Mouse (Mus musculus) gastrocnemius, postnatal 4 days (tissue): ENCODE results near the gene Slc3a1. TPM values are rescaled to one million over a fixed set of nuclear protein-coding genes. Genes with fewer than 3 reads are reported as not detected.

Source experiments
- DNase-seq, 2 experiments: peaks; one replicate each; pipeline ENCODE4 v3.0.0; 2021 to 2022; ENCODE audit warnings: low spot score in 2 of 2, mixed read lengths in 2 of 2
- total RNA-seq, 2 experiments: library from RNA; stranded (reverse); gene quantifications; 2 replicates each; pipeline ENCODE4 v1.2.3; 2021

The Slc3a1 gene
- total RNA-seq, 2 experiments from 2014 or later, result 0.22 to 0.26 TPM

DNA sequence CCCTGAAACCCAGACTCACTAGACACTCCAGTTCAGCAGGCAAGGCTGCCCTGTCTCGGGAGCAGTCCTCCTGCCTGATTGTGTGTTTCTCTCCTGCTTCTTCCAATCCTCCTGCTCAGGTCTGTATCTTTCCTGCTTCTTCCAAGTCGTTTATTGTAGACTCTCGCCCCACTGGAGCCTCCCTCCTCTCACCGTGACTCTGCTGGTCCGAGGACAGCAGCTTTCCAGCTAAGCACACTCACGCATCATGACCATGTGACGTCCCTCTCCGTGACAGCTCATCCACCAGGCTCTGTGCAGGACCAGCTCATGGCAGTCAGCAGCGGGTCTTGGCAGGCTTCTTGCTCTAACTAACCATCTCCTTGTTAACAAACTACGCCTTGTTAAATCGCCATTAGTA is 5.9 kb downstream of the Slc3a1 start:
- no peak for DNase-seq

DNA sequence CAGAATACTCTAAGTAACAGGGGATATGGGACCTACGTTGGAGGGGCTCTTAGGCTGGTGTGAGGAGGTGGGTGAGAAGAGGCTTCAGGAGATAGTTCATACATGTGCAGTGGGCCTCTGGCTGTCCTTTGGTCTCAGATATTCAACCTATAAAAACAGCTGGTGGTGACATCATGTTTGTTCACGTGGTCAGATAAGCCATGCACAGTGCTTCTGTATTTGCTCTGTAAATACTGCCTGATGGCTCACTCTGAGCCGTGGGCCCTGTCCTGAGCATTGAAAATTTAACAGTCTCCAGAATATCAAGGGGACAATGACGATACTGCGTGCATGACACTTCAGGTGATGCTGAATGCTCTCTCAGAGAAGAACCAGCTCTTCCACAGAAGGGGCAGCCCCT is 9.7 kb downstream of the Slc3a1 start:
- no peak for DNase-seq

DNA sequence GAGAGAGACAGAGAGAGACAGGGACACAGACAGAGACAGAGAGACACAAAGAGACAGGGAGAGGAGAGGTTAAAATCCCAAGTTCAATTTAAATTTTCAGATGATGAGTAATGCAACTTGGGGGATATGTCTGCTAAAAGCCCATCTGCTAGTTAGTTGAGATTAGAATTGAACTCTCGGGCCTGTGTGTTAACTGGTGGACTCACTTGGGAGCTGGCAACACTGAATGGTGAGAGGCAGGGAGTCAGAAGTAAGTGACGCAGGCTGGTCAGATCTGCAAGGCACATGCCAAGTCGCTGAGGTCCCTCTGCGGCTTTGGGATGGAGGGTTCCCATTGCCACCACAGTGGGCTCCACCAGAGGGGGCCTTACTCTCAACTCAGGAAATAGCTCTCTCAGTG is 10.1 kb downstream of the Slc3a1 start:
- no peak for DNase-seq

DNA sequence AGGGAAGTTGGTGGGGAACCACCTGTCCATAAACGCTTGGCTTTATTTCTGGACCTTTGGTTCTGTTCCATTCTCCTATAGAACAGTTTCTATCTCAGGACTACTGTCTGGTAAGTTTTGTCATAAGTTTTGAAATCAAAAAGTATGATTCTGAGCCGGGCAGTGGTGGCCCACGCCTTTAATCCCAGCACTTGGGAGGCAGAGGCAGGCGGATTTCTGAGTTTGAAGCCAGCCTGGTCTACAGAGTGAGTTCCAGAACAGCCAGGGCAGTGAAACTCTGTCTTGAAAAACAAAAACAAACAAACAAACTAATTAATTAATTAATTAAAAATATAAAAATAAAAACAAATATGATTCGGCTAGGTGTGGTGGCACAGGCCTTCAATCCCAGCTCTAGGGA is 10.6 kb downstream of the Slc3a1 start:
- no peak for DNase-seq

DNA sequence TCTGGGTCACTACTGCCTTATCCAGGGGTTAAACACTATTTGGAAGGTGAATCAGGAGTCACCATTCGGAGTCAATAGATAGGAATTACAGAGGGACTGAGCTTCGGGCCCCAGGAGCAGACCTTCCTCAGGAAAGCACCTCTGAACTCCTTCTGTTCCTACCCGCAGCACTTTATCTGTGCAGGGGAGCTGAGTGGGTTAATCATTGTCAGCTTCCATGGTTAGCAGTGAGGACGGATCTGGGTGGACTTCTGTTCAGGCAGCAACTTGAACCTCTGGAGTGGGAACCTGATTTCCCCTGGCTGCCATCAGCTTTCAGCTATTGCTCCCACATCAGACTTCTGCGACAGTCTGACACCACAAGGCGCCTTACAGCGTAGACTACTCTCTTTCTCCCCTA is 12.7 kb downstream of the Slc3a1 start:
- no peak for DNase-seq

DNA sequence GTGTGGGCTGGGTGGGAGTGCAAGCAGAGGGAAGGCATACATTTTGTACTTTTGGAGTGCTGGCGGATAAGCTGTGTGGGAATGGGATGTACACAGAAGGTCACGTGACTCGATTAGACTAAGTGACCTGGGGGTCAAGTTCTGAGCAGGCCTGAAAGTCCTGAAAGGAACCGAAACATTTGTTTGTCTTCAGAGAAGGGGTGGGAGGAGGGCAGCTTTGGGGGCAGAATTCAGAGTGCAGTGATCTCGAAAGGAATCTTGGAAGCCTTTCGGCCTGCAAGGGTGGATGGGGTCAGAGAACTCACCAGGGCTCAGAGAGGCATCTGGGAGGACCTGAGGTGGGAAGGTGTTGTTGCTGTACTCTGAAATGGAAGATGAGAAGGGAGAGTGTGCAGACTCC is 14.2 kb downstream of the Slc3a1 start:
- DNase-seq, result no peak

DNA sequence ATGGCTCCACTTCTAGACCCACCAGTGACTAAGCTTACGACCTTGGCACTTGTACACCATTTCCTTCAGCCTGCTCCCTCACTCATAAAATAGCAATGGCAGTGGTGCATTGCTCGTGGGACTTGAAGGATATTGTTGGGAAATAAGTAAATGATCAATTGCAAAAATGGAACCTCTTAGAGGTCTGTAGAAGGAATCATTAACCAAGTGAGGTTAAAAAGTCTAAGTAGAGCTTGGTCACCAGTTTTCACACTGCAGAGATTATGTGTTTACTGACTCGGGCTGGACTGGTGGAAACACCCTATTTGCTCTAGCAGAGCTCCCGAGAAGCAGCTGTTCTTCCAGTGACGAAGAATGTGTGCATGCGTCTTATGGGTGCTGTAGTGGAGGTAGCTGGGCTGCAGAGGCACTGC is 15.2 kb downstream of the Slc3a1 start:
- DNase-seq, result no peak

DNA sequence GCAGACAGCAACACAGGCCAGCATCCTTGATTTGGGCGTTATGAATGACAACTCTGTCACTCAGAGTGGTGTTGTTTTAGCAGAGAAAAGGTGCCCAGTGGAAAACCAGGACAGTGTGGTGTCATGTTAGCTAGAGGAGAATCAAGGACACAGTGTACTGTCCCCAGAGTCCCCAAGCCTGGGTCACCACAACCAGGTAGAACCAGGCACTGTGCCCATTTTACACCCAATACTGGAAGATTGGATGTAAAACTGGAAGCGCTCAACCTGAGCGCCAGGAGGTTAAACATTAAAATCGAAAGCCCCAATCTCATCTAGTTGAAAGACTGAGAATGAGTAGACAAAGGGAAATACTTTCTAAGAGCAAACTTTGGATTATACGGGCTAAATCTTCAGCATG is 16.3 kb downstream of the Slc3a1 start:
- DNase-seq, result no peak

DNA sequence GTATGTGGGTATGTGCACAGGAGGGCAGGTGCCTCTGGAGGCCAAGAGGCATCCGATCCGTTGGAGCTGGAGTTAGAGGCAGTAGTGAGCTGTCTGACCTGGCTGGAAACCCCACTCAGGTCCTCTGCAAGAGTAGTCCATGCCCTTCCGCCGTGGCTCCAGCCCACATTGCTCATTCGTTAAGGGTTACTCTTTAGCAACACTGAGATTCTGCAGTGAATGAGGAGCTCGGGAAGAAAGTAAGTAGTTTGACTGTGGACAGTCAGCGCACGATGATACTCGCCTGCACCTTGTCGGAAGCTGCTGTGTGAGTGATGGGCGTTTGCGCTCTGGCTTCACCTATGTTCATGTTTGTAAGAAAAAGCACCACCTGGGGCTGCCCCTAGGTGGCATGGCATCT is 17.0 kb downstream of the Slc3a1 start:
- DNase-seq, result no peak

DNA sequence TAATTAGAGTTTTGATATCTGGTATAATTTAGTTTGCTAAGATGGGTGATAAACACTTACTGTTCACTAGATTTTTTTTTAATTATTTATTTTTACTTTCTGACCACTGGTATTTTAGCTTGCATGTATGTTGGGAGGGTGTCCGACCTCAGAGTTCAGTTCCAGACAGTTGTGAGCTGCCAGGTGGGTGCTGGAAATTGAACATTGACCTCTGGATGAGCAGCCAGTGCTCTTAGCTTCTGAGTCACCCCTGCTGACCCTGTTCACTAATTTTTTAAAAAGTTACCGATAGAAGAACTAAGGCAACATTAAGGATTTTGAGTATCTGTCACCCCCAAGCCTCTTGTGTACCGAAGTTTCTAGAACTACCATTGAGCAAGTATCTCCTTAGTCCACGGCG is 20.2 kb downstream of the Slc3a1 start:
- no peak for DNase-seq

DNA sequence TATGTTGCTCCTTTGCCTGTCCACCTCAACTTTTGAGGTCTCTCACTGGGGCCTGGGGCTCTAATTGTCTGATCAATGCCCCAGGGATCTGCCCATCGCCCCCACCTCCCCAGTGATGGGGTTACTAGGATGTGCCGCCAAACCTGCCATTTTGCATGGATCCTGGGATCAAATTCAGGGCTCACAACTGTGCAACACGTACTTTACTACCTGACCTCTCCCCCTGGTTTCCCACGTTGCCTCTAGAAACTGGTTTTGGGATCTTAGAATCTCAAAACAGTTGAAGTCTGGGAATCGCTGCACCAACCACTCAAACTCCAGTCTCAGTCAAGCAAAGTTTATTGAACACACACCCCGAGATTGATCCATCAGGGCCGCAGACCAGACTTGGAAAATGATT is 30.1 kb downstream of the Slc3a1 start:
- no peak for DNase-seq

DNA sequence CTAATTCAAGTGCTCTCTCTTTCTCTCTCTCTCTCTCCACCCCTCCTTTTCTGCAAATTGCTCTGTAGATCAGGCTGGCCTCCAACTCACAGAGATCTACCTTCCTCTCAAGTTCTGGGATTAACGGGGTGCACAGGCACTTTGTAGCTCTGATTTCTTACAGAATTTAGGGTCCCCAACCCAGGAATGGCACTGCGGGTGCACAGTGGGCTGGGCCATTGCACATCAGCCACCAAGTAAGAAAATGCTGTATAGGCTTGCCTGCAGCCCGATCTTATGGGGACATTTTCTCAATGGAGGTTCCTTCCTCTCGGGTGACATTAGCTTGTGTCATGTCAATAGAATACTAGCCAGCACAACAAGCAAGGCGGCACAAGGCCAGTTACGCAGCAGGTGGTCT is 31.0 kb downstream of the Slc3a1 start:
- DNase-seq, result no peak

DNA sequence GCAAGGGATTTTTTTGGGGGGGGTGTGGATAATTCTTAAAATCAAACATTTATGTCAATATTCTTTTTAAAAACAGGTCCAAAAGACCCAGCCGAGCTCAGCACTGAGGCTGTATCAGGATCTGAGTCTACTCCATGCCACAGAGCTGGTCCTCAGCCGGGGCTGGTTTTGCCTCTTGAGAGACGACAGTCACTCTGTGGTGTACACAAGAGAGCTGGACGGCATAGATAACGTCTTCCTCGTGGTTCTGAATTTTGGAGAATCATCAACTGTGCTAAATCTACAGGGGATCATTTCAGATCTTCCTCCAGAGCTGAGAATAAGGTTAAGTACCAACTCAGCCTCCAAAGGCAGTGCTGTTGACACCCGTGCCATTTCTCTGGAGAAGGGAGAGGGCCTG is 35.4 kb downstream of the Slc3a1 start:
- DNase-seq, result no peak

DNA sequence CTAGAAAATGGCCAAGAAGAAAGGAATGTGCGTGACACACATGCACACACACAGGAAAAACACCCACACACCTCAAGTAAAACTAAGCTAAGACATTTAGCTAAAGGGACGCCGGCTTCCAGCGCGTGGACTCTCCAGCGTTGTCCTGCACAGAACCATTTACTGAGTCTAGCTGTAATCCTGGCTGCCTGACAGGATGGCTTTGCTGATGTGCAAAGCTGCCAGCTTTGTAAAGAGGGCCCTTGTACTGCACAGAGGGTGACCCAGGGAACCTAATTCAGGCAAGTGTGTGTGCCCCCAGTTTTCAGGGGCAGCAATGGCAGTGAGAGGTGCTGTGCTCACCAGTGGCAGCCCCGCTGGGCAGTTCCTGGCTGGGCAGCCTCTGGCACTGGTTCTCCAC is 39.2 kb downstream of the Slc3a1 start:
- no peak for DNase-seq

DNA sequence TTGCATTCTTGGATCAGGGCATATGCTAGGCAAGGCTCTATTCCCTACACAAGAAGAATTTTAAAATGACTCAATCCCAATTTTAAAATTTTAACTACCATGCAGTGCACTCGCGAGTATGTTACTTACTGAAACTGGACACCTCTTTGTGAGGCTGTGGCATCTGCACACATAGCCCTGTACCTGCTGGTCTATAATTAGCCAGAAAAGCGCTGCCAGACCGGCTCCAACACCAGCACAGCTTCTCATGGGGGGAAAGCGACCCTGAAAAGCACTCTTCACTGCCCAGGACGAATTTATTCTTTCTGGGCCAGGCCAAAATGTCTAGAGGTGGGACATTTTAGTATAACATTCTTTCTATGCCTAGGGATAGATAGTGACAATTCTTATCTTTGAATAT is 42.5 kb downstream of the Slc3a1 start:
- no peak for DNase-seq

DNA sequence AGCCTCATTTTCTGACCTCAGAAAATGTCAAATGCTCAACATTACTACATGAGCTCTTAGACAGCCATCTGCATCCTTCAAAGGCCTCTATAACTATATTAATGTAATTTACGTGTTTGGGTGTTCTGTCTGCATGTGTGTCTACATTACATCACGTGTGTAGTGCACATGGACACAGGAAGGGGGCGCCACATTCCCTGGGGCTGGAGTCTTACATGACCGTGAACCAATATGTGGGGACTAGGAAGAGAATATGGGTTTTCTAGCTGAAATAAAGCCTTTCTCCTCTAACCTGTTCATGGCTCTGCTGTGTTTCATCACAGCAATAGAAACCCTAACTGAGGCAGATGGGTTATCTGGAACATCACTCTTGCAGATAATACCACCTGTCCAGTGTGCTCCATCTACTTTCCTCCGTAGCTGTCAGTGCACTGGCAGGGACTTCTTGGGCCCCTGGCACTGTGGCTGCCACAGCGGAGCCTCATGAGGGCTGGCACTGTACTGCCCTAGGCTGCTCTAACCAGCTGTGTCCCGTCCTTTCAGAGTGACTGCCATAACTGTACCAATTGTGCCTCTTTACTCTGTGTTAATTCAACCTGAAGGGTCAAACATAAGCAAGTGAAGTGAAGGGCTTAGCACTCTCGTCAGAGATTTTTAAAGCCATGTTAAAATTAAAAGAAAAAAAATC is 43.1 kb downstream of the Slc3a1 start:
- DNase-seq, result no peak

DNA sequence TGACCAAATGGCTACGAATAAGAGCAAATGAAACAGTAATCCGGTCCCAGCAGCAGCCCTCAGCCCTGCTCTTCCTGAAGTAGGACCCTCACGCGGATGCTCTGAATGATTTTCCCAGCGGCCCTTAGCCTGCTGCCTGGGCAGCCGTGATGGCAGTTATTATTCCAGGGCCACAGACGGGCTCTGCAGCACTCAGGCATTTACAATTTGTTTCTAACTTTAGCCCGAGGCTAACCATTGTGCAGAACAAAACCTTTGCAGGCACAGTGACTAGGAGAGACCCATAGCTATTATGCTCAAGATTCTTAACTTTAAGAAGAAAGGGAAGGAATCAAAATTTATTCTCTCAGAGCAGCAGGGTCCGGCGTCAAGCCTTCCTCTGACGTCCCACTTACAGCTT is 44.2 kb downstream of the Slc3a1 start:
- DNase-seq, result no peak

DNA sequence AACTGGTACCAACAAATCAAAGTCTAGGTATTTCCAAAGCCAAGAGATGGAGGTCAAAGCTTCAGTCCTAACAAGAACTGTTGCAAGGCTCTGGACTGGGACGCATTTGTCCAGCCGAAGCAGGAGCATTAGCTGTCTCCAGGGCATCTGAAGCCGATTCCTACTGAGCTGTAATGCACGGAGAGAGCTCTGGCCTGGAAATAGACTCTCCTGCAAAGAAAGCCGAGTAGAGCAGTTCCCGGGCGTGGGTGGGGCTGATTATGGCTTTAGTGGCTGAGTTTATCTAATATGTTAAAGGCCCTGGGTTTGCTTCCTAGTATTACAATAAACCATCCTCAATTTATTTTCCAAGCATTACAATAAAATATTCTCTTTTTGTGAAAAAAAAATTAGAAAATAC is 45.0 kb downstream of the Slc3a1 start:
- no peak for DNase-seq

DNA sequence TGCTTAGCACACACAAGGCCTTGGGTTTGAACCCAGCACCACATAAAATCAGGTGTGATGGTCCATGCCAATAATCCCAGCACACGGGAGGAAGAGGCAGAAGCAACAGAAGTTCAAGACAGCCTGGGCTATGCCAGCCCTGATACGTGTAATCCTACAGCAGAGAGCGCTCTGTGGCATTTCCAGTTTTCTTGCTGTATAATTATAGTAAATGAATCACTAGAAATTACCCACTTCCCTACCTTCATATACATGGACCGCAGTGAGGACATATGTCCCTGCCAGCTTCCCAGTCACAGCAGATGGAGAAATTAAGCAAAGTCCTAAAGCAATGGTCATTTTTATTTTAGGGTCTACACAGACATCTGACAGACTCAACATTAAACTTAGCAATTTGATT is 45.9 kb downstream of the Slc3a1 start:
- no peak for DNase-seq

DNA sequence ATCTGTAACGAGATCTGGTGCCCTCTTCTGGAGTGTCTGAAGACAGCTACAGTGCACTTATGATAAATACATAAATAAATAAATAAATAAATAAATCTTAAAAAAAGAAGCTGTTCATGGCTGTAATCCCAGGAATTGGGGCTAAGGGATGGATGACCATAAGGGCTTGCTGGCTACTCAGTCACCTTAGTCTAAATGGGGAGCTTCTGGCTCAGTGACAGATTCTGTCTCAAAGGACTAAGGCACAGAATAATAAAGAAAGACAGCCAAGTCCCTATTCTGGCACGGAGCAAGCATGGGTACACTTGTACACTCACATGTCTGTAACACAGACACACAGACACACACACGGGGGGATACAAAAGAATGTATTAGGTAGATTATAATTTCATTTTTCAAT is 51.1 kb downstream of the Slc3a1 start:
- DNase-seq, result no peak

DNA sequence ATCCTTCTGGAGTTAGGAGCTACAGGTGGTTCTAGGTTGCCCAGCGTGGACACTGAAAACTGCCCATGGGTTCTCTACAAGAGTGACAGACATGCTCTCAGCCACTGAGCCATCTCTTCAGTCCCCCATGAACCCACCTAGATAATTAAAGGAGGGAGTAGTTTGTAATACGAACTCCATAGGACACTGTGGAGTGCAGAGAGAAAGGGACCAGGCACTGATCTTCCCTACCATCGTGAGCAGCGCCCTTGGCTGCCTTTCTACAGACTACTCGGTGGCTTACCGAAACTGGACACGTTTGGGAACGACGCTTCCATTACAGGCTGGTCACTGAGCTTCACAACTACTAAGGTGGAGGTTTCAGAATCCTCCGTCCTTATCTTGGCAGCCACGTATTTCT is 52.6 kb downstream of the Slc3a1 start:
- no peak for DNase-seq

DNA sequence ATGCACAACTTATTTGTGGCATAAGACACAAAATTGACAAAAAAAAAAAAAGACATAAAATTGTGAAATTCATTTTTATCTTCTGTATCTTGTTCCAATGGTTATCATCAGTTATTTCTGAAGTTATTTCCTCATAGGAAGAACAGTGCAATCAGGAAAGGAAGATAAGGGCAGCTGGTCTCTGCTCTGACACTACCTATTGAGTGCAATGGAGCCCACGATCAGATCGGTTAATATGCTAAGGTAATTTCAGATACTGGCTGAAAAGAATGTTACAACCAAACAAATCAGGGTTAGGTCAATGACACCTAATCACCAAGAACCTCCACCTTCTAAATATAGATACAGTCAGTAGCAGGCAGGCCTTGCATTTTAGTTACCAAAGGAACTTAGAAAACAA is 57.2 kb downstream of the Slc3a1 start:
- no peak for DNase-seq

DNA sequence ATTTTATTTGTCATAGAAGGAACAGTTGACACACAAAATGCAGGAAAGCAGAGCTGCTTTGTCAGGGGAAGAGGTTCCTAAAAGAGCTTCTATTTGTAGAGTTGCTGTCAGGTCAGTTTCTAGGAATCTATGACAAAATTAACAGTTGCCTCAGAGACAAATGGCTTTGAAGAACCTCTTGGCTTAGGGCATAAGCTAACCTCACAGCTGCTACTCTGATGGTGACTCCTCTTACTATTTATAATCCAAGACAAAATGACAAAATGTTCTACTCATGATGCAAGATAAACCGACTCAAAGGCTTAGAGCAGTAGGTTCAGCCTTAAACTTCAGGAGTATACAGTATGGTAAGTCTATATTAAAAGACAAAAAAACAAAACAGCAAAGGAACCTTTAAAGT is 58.3 kb downstream of the Slc3a1 start:
- no peak for DNase-seq

DNA sequence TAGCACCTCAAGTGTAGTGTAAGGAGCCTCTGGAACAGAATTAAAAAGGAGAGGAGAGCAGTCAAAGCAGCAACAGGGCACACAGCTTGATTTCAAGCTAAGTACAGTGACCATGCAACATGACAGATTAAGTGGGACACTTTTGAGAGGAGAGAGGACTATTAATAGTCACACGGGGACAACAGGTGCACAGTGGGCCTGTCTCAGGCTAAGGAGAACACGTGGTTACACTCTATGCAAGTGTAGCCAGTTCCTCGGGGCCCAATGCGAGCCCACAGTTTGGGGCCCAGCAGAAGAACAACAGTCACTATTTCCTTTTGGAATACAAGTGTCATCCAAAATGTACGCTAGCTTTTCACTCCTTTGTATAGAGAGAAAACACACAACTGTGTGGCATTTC is 59.4 kb downstream of the Slc3a1 start:
- no peak for DNase-seq
